Mouse (Mus musculus) liver, embryonic 14.5 days (tissue): ENCODE results near the gene Peli3.

ENCODE experiments used
- CTCF ChIP-seq: IDR thresholded peaks from 2 replicates; pipeline ENCODE4 v1.5.1; 2016; ENCODE audit warnings: antibody characterized with exemption, low read depth, control low read depth
- EP300 ChIP-seq: IDR thresholded peaks from 2 replicates; pipeline ENCODE4 v1.6.1; 2016; ENCODE audit warnings: antibody characterized with exemption, low read depth

GRCm38 (mm10) chr19:4937444-4938310, 5.2 kb downstream of the Peli3 start:
- TF ChIP-seq CTCF (no peak), EP300 (no peak)
